Mouse (Mus musculus) right cerebral cortex, postnatal 25 days (tissue): Measurements from ENCODE around the gene Nxnl1.

Experiments used
- DNase-seq: peaks from one replicate; pipeline ENCODE4 v3.0.0; 2022

The Nxnl1 gene

DNA sequence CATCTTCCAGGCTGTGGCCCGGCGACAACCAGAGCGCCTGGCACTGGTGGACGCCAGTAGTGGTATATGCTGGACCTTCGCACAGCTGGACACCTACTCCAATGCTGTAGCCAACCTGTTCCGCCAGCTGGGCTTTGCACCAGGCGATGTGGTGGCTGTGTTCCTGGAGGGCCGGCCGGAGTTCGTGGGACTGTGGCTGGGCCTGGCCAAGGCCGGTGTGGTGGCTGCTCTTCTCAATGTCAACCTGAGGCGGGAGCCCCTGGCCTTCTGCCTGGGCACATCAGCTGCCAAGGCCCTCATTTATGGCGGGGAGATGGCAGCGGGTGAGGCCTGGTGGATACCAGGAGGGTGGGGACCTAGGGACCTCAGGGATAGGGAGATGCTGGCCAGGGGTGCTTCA is 13.1 kb upstream of the Nxnl1 start:
- no peak for DNase-seq

DNA sequence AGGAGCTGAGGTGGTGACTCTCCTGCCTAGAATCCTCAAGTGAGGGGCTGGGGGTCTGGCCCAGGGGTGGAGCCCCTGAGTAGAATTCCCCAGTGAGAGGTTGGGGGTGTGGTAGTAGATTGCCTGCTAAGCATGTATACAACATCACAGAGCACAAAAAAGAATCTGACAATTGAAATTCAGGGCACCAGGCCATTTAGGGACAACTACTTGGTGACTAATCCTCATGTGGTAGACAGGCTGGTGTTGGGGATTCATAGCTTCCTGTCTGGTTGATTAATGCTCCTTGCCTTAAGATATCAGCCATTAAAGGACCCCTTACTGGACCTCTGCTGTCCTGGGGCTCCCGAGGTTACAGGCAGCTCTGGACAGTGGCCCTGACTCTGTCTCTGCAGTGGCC is 12.6 kb upstream of the Nxnl1 start:
- no peak for DNase-seq

DNA sequence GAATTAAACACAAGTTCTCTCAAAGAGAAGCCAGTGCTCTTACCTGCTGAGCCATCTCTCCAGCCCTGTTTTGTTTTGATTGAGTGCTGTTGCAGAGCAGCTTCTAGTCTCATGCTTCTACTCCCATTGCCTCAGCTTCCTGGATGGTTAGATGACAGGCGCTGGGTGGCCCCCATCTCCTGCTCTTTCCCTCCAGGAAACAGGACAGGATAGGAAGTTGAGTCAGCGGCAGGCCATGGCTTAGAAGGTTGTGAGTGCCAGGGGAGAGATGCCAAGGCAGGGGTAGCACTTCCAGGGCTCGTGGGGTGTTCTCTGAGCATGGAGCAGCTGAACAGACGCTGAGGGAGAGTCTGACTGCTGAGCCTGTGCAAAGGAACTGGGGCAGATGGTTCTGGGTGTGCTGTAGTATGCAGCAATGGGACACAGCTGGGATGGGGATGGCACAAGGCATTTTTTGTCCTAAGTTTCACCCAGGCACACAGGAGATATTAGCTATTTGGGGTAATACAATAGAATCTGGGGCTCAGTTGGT is 11.5 kb upstream of the Nxnl1 start:
- DNase-seq, result no peak

DNA sequence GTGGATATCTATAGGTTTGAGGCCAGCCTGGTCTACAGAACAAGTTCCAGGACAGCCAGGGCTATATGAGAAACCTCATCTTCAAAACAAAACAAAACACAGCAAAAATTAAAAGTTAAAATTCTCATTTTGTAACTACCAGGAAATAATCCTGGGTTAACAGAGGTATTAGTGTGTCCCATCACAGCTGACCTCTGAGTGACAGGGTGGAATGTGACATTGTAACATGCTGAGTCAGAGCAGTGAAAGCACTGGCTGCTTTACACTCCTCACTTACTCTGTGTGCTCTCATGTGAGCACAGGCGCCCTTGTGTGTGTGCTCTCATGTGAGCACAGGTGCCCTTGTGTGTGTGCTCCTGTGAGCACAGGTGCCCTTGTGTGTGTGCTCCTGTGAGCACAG is 8.6 kb upstream of the Nxnl1 start:
- DNase-seq, result no peak

DNA sequence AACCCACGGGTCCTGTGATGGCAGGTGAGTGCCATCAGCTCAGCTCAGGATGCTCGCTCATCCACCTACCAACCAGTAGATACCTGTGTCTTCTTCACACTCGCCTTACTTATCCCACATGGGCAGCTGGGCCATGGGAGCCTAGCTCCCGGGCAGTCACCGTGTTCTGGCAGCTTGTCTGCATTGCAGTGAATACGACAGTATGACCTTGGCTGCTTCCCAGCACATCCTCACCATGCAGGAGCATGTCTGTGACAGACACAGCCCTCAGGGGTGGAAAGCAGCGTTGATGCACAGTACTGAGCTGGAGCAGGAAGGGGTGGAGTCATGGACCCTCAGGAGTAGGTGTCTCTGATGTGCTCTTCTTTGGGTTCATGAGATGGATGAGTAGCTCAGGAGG is 8.0 kb upstream of the Nxnl1 start:
- DNase-seq, result no peak

DNA sequence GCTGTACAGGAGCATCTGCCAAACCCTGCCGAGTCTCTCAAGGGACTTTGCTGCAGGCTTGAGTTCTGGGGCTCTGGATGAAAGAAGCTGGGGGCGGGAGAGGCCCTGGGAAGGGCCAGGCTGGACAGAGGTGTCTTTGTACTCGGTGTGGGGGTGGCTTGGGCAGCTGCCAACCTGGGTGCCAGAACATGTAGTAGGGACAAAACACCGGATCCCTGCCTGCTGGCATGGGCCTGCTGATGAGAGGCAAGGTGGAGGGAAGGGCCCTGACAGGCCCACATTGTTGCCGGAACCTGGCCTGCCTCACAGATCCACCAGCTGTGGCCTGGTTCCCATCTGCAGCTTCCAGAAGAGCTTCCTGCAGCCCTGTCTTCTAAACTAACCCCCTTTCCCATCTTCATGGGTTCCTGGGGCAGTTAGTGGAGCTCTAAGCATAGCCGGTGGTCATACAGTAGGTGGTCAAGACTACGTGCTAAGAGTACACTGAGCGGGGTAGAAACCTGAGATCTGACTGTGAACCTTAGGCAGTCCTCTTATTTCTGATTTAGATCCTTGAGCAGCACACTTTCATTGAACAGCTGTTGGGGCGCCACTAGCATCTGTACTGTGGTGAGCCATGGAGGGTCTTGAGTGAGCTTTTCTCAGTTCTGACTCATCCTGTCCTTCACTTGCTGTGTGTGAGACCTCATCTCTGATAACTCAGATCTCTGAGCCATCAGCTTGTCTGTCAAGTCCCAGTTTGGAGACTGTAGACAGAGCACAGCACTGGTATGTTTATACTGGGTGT is 6.6 kb upstream of the Nxnl1 start:
- DNase-seq, result peak; percentile 74

DNA sequence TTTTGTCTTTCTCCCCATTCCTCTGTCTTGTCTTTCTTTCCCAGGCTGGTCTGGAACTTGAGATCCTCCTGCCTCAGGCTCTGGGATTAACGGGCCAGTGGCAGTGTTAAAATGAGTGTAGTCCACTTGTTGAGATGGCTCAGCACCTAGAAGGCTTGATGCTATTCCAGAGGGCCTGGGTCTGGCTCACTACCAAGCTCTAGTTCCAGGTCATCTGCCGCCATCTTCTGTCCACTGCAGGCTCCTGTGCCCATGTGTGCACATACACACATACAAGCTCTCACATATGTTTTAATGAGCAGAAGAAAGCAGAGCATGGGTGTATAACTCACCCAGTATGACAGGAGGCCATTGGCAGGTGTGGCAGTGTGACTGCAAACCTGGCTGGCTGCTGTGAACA is 5.7 kb upstream of the Nxnl1 start:
- DNase-seq, result no peak

DNA sequence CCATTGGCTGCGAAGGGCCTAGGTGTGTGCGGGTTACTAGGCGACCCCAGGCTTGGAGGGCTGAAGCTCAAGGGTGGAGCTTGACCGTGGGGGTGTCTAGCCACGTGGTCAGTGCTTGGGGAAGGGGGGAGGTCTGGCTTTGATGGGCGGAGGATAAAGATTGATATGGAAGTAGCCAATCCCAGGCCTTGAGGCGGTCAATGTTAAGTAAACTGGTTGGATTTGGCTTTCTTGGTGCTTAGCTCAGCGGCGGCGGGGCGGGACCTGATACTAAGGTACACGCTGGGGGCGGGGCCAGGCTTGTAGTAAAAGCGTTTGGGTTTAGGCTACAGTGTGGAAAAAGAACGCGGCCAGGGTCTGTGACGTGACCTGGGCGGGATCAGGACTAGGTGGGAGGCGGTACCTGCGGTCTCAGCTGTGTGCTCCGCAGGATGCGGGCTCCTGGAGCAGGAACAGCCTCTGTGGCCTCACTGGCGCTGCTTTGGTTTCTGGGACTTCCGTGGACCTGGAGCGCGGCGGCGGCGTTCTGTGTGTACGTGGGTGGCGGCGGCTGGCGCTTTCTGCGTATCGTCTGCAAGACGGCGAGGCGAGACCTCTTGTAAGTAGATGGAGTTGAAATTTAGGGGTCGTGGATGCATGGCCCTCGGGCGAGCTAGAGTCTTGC is 4.0 kb upstream of the Nxnl1 start:
- DNase-seq, result peak; percentile 92

DNA sequence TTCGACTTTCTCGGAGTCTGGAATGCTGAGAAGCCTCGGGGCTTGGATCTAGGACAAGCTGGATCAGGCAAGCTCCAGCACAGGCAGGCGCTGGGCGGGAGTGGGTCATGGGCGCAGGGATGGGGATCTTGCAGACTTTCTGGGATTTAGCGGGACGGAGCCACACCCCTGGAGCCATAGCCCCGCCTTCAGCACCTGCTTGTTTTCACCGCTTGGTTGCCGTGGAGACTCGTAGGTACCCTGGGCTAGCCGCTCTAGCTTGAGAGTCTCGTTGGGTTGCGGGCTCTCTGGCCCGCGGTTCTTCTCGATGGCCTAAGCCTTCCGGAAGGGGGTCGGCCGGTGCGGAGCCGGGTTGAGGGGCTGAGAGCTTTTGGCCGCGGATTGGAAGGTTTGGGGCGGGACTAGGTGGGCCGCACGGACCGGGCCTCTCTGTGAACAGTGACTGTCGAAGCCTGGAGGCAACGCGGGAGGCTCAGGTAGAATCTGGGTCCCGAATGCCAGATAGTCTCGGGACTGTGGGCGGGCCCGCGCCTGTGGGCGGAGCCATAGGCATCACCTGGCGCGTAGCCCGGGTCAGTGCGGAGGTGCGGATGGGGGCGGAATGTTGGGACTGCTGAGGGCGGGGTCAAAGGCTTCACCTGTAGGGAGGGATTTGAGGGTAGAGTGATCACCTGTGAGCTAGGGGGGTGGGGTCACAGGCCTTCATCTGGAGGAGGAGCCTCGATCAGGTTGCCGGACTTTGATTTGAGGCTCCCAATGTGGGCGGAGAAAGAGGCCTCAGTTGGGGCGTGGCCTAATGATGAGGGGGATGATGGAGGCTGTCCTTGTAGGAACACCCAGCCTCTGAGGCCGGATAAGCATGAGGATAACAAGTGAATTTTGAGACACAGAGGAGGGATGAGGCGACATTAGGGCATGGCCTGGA is 3.2 kb upstream of the Nxnl1 start:
- DNase-seq, result peak; percentile 91

DNA sequence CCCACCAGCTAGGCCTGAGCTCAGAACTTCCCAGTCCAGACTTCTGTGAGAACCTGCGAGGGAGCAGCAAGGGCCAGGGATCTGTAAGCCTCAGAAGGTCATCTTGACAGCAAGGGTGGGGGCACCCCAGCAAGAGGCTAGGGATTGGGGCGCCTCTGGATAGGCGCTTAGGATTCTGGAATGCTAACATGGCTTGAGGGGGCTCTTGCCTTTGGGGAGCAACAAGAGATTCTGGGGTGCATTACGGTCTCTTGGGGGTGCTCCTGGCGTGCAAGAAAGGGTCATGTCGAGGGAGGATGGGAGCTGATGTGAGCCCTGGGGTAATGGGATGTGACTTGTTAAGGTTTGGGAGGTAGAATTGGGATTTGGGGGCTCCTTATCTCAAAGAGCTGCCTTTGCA is 2.5 kb upstream of the Nxnl1 start:
- DNase-seq, result no peak

DNA sequence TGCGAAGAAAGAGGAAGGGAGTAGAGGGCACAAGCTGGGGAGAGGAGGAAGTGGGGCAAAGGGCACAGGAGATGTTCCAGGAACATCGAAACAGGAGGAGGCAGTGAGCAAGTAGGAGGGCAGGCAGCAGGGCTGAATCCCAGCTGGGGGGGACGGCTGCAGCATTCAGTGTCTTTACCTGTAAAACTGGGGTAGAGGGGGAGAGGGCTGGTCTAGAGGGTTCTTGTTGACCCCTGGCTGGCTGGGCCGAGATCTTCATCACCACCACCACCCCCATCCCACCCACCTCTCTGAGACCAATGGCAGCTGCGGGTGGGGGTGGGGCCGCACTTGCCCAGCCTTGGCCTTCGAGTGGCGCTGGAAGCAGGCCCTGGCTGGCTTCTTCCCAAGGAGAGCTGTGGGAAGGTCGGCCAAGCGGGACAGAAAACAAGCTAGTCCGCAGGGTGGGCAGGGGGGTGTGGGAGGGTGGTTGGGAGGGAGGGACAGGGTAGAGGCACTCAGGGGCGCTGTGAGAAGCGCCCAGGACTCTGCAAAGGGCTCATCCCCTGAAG is 2.1 kb upstream of the Nxnl1 start, which contains the start of gene Slc27a1:
Slc27a1 (plus strand) TSS at position 496 of the 551 bp plus-strand sequence.
- peak; percentile 59 for DNase-seq

DNA sequence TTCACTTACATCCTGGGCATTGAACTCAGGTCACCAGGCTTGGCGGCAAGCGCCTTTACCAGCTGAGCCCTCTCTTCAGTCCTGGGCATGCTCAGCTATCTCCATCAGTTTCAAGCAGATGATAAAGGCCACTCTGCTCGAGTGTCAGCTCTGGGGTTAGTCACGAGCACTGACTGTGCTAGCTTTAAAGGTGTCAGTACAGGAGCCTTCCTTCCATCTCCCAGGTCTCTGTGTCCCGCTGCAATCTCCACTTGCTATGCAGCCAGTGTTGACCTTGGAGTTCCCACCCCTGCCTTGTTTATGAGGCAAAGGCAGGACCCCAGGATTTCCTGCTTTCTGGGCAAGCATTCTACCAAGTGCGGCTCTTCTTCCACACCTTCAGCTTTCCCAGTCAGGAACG is 1.2 kb upstream of the Nxnl1 start:
- no peak for DNase-seq

DNA sequence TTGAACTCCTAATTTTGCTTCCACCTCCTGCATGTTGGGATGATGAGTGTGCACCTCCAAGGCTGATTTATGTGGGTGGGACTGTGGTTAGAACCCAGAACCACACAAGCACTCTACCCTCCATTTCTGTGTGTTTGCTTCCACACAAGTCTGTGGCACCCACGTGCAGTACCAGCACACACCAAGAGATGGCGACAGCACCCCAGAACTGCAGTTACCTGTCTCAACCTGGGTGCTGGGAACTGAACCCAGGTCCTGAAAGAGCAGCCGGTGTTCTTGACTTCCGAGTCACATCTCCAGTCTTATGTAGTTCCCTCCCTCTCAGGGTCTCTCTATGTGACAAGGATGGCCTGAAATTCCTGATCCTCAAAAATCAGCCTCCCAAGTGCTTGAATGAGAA is 2.4 kb downstream of the Nxnl1 start:
- no peak for DNase-seq

DNA sequence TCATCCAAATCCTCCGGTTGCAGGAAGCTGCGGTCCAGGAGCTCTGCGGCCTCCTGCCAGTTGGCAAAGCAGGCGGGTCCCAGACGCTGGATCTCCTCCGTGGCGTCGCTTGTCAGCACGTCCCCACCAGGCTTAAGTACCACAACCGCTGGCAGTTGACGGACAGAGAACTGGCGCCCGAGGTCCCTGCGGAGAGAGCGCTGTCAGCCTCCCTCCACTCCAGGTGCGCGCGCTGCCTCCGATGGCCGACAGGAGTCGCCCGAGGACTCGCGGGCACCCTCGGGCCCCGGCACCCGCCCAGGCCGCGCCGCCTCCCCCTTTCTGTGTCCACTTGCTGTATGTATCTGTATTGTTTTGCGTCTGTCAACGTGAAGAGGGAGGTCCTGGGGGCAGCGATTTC is 3.6 kb downstream of the Nxnl1 start:
- peak; percentile 73 for DNase-seq

DNA sequence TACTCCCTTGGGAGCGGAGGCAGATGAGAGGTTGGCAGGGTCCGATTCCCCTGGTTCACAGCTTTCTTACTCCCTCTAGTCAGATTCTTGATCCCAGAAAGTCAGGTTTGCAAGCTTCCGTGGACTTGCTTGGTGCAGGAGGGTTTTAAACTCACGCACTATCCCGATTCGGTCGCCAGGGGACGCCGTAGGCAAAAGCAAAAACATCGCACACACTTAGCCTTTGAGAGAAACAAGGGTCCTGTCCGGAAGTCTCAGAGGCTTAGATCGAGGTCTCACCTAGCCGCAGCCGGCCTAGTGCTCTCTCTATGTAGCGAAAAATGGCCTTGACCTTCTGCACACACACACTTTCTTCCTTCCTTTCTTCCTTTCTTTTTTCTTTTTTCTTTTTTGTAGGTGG is 5.0 kb downstream of the Nxnl1 start:
- DNase-seq, result no peak

DNA sequence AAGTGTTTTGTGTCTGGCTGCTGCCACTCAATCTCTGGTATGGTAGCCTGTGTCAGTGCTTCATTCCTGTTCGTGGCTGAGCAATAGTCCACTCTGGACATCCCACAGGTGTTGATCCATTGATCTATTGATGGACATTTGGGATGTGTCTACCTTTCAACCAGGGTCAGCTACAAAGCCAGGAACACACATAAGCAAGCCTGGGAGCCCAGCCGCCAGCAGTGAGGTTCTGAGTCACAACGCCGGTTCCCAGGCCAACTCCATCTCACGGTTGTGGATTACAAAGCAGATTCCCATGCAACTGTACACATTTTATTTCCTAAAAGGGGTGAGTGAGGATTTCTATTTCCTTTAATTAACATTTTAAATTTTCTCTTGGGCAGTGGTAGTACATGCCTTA is 5.6 kb downstream of the Nxnl1 start:
- no peak for DNase-seq

DNA sequence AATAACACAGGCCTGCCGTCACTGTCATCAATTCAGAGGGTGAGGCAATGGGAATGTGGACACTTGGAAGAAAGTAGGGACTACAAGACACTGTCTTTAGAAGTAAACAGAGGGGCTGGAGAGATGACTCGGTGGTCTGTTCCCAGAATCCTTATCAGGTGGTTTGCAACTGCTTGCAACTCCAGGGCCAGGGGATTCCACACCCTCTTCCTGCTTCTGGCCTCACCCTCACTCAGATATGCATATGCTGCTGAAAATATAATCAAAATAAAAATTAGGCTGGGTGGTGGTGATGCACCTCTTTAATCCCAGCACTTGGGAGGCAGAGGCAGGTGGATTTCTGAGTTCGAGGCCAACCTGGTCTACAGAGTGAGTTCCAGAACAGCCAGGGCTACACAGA is 6.3 kb downstream of the Nxnl1 start:
- DNase-seq, result no peak

DNA sequence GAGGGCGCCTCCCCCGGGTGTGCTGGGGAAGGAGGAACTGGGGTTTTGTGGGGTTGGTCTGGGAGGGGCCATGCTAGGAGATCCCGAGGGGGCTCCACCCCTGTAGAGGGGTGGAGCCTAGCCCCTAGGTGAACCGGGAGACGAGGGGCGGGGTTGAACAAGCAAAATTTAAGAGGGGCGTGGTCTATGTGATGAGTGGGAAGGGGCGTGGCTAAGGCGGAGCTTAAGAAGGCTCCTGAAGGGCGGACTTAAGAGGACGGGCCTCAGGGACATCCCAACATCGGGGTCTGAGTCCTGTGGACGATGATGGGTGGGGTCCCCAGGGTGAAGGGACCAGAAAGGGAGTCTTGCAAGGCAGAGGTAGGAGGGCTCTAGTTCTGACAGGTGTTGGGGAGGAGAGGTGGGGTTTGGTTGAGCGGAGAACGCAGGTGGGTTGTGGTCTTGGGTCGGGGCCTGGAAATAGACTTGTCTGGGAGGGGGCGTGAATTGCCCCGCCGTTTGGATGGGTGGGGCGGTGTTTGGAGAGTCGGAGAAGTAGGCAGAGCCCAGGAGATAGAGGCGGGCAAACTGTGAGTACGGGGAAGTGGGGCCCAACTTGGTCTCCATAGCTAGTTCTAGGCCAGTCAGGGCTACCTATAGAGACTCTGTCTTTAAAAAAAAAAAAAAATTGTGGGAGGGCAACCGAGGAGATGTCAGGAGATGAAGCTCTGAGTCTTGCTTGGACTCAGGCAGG is 7.3 kb downstream of the Nxnl1 start:
- no peak for DNase-seq

DNA sequence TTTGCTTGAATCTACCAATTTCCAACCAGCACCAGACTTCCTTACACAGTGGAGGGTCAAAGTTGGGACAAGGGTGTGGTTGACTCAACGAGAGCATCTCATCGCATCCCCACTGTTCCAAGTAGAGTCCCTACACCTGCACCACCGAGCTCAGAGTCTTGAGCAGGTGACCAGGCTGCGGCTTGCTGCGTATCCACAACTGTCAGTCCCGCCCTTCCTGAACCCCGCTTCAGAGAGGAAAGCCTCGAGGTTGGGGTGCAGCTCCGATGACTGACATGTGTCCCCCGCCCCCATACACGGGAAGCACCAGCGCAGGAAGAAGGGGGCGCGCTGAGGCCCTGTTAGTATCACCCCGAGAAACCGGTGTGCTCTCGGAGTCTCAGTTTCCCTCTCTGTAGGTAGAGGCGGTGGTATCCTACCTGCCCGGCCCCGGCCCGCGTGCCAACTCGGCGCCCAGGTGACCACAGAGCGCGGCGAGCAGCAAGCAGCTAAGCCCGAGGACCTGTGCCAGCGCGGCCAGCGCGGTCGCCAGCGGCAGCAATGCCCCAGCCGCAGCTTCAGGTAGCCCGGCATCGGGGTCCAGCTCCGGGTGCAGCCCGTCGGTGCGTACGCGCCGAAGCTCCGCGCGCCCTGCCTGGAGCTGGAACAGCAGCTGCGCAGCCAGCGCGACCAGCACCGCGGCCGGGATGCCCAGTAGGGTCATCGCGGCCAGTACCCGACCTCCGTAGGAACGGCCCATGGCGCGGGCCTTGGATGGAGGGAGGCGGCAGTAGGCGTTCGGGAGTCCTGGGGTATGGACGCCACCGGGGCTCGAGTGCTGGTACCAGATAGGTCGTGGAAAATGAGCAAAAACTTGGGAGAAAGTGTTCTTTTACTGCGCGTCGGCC is 8.1 kb downstream of the Nxnl1 start, which contains the start of gene Tmem221:
Tmem221 (minus strand) TSS at position 801 of the 887 bp plus-strand sequence.
- DNase-seq, result no peak

DNA sequence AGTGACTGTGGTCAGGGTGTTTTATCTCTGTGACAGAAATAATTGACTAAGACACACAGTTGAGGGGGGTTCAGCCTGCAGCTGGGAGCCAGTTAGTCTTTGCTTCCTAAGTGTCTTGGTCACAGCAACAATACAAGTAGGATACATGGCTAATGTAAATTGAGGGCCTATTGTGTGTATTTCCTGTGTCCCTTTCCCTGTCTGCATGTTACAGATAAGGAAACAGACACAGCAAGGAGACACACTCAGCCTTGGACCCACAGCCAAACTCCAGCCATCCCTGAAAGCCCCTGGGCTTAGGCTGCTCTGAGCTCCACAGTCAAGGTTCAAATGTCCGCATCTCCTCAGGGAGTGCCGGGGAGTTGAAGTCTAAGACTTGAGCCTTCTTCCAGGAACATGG is 11.8 kb downstream of the Nxnl1 start:
- DNase-seq, result no peak

DNA sequence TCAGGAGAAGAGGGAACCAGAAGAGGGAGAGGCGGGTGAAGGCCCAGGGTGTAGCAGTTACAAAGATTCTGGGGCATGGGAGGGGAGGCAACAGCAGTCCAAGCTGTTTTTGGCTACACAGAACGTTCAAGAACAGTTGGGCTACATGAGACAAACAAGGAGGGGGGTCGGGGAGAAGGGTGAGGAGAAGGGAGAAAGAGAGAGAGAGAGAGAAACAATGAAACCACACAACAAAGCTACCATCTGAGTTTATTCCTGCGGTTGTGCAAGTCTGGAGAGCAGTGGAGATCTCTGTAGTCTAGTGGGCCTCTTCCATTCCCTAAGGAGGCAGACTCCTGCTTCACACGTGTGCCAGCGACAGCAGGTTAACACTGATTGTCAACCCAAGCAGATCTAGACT is 12.4 kb downstream of the Nxnl1 start:
- DNase-seq, result no peak
